Mouse (Mus musculus) gonadal fat pad, adult 2 months (tissue): Measurements from ENCODE around the gene Aurka. TPM values are rescaled to one million over a fixed set of nuclear protein-coding genes. Genes with fewer than 3 reads are reported as not detected.

ENCODE experiments used
- DNase-seq: peaks from one replicate; pipeline ENCODE4 v3.0.0-alpha.2; 2012; ENCODE audit warnings: low read depth
- polyA plus RNA-seq: library from polyadenylated mRNA; depleted of rRNA; stranded (reverse); fragments of >200 nt; gene quantifications from 2 replicates; pipeline ENCODE4 v1.2.3, GENCODE M21; 2012

Aurka gene
- polyA plus RNA-seq, 1 experiment = 2.6 TPM

GRCm38 (mm10) chr2:172381341-172381740 is 11.0 kb upstream of the Aurka start:
- DNase-seq = no peak

- no peak for DNase-seq
Measured at GRCm38 (mm10) chr2:172380513-172380912, 10.2 kb upstream of the Aurka start.

- DNase-seq = no peak
Measured at GRCm38 (mm10) chr2:172378332-172378731, 8.0 kb upstream of the Aurka start.

- DNase-seq = no peak
Measured at GRCm38 (mm10) chr2:172376999-172377515, 6.7 kb upstream of the Aurka start.

GRCm38 (mm10) chr2:172376551-172376950 is 6.2 kb upstream of the Aurka start:
- DNase-seq = peak; percentile 61

GRCm38 (mm10) chr2:172371258-172371657 is 923 bp upstream of the Aurka start:
- DNase-seq = no peak

- no peak for DNase-seq
Measured at GRCm38 (mm10) chr2:172363176-172363575, 7.2 kb downstream of the Aurka start.

- DNase-seq = no peak
Measured at GRCm38 (mm10) chr2:172355833-172356232, 14.5 kb downstream of the Aurka start.

- DNase-seq = no peak
Measured at GRCm38 (mm10) chr2:172354761-172355160, 15.6 kb downstream of the Aurka start.

- DNase-seq = no peak
Measured at GRCm38 (mm10) chr2:172353218-172353617, 17.1 kb downstream of the Aurka start.

- DNase-seq = no peak
Measured at GRCm38 (mm10) chr2:172350773-172351172, 19.6 kb downstream of the Aurka start.

- DNase-seq = no peak
Measured at GRCm38 (mm10) chr2:172349776-172350175, 20.6 kb downstream of the Aurka start.

- DNase-seq = no peak
Measured at GRCm38 (mm10) chr2:172348297-172348950, 21.9 kb downstream of the Aurka start.

- DNase-seq = no peak
Measured at GRCm38 (mm10) chr2:172346933-172347611, 23.3 kb downstream of the Aurka start.

- DNase-seq = peak; percentile 51
Measured at GRCm38 (mm10) chr2:172346034-172346929, 24.1 kb downstream of the Aurka start.

- DNase-seq = peak; percentile 60
Measured at GRCm38 (mm10) chr2:172345258-172345738, 25.0 kb downstream of the Aurka start, which contains the start of gene Fam210b. Gene Fam210b, plus strand, starts transcription at chr2:172345565.

GRCm38 (mm10) chr2:172344669-172345068 is 25.7 kb downstream of the Aurka start:
- DNase-seq = no peak

- no peak for DNase-seq
Measured at GRCm38 (mm10) chr2:172343751-172344150, 26.6 kb downstream of the Aurka start.

GRCm38 (mm10) chr2:172341606-172342005 is 28.7 kb downstream of the Aurka start:
- no peak for DNase-seq

- no peak for DNase-seq
Measured at GRCm38 (mm10) chr2:172340936-172341335, 29.4 kb downstream of the Aurka start.

- DNase-seq = no peak
Measured at GRCm38 (mm10) chr2:172338206-172338942, 32.0 kb downstream of the Aurka start.
